Mouse (Mus musculus) common myeloid progenitor, adult 5-6 weeks (primary cell): ENCODE measurements around the gene Ifit1bl1. TPM values are rescaled to one million over a fixed set of nuclear protein-coding genes. Genes with fewer than 3 reads are reported as not detected.
A peak's percentile ranks its signal among the peaks of the same experiment; 100 is the strongest.
"Not testable (repeated sequence)": the region's sequence is repeated elsewhere in the genome, so short reads cannot be mapped to it uniquely, and the experiment has no call there.

Experiments
- ATAC-seq: replicated peaks from 2 replicates; pipeline ENCODE4 v1.8.0; 2016; ENCODE audit warnings: low read depth, mild to moderate bottlenecking, moderate TSS enrichment, inconsistent platforms; ENCODE audit not compliant: poor library complexity, severe bottlenecking
- total RNA-seq: library from RNA; stranded (forward); fragments of 200-1000, 187-1606 nt; gene quantifications from 2 replicates; pipeline ENCODE4 v1.2.3, GENCODE M21; 2017

The Ifit1bl1 gene
- total RNA-seq, result not detected in 2 replicates

DNA sequence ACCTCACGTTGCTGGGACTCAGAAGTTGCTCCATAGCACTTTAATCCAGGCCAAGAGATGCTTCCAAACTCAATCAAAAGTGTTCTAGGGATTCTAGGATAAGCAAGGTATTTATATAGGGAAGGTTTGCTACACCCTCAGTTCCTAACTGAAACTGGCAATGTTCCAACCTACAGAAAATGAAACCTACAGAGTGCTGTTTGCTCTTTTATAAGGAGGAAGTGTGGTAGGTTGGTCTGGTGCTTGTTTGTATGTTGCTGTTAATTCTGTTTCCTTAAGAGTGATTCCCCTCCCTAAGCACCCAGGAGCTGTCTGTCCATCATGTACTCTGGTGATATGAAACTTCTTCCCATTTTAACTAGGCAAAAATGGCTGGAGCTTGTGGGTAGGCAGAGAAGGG lies at the start of gene Ifit1bl1:
Ifit1bl1 (minus strand) TSS at position 69 of the 400 bp plus-strand sequence.
- ATAC-seq, result peak; percentile 72

DNA sequence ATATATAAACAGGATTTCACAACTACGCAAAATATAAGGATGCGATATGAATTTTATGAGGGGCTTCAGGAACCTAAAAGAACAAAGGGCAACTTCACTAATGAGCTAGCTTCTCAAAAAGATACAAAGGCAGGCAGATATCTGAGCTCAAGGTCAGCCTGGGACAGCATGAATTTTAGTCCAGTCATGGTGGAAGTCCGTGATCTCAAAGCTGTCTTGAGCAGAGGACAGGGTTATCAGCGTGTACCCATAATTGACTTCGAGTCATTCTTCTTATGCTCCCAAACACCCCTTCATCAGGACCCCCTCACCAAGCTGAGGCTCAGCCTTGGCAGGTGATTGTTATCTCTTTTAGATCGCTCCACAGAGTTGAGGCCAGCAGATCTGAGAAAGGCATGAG lies 49.2 kb upstream of the Ifit1bl1 start:
- ATAC-seq, result no peak

DNA sequence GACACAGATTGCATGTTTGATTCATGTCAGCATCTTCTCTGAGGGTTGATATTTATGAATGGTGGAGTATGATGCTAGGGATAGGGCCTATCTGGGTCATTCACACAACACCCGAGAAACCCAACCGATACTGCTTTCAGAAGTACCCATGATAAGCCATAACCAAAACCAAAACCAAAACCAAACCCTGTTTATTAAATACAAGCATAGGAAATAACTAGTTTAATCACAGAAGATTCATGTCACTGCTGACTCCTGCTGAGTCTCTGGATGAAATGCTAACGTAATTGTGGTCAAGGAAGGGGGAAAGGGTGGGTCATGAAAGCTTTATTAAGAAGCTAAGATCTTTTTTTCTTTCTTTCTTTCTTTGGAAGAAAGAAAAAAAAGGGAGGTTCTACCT lies 48.5 kb upstream of the Ifit1bl1 start:
- ATAC-seq, result peak; percentile 60

DNA sequence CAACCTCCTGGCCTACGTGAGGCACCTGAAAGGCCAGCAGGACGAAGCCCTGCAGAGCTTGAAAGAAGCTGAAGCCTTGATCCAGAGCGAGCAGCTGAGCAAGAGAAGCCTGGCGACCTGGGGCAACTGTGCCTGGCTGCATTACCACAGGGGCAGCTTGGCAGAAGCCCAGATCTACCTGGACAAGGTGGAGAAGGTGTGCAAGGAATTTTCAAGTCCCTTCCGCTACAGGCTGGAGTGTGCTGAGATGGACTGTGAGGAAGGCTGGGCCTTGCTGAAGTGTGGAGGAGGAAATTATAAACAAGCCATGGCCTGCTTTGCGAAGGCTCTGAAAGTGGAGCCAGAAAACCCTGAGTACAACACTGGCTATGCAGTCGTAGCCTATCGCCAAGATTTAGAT lies 45.9 kb upstream of the Ifit1bl1 start:
- not testable (repeated sequence) for ATAC-seq

DNA sequence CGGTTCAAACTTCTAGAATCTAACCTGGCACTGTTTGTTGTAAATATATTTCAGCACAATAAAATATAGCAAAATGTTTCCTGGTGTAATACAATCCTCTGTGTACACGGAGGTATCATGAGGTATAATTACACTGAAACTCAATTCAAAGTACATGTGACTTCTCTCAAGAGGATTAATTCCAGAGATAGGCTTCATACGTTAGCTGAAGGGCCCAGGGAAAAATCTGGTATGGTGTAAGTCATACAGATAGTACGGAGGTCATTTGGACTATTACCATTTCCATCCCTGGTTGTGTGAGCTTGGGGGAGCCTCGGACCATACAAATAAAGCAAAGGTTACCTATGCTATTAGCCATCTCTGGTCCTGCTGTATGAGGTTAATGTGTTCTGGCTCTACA lies 40.9 kb upstream of the Ifit1bl1 start:
- no peak for ATAC-seq

GRCm38 (mm10) chr19:34640623-34641022 lies 38.9 kb upstream of the Ifit1bl1 start, which contains the start of the genes Ifit1bl2 and Ifit1:
TSS of gene Ifit1bl2 (minus strand) at chr19:34640743.
TSS of gene Ifit1 (plus strand) at chr19:34640871.
- peak; percentile 83 for ATAC-seq

- peak; percentile 83 for ATAC-seq
Measured at GRCm38 (mm10) chr19:34636933-34637557, 35.3 kb upstream of the Ifit1bl1 start.

DNA sequence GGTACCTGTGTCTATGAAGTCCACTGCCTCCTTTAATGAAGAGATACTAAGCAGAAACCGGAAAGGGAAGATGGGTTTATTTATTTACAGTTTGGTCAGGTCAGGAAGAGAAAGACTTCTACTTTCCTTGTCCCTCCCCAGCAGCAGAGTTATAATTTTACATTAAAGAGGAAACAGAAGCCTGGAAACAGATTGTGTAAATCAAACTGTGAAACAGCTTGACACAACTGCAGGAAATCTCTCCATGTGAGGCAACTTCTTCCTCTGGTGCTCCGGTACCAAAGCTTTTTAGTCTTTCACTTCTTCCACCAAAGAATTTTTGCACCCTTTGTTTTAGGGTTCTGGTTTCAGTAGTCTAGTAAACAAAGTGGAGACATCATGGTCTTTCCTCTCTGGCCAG lies 31.7 kb upstream of the Ifit1bl1 start:
- ATAC-seq, result no peak

GRCm38 (mm10) chr19:34631487-34631886 lies 29.7 kb upstream of the Ifit1bl1 start:
- ATAC-seq, result no peak

GRCm38 (mm10) chr19:34627496-34627895 lies 25.7 kb upstream of the Ifit1bl1 start:
- ATAC-seq, result no peak

DNA sequence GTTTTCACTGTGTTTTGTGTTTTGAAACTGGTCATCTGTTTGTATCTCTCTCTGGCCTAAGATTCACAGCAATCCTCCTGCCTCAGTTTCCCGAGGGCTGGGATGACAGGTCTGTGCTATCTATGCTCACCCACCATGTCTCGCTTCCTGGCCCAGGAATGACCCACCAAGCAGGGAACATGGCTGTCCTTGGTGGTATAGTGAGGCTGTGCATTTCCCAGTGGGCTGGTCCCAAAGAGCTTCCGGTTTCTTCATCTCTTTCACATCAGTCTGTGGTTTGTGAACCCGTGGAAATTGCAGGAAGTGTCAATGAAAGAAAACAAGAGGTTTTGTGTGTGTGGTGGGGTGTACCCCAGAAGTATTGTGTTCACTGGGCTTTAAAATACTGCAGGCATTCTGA lies 22.9 kb upstream of the Ifit1bl1 start:
- no peak for ATAC-seq

GRCm38 (mm10) chr19:34623781-34624180 lies 22.0 kb upstream of the Ifit1bl1 start:
- ATAC-seq, result no peak

GRCm38 (mm10) chr19:34620871-34621270 lies 19.1 kb upstream of the Ifit1bl1 start:
- no peak for ATAC-seq

GRCm38 (mm10) chr19:34612243-34613001 lies 10.7 kb upstream of the Ifit1bl1 start:
- not testable (repeated sequence) for ATAC-seq

GRCm38 (mm10) chr19:34610118-34610517 lies 8.4 kb upstream of the Ifit1bl1 start:
- not testable (repeated sequence) for ATAC-seq

GRCm38 (mm10) chr19:34607237-34608051 lies 5.7 kb upstream of the Ifit1bl1 start, which contains the start of gene Ifit3b:
TSS of gene Ifit3b (plus strand) at chr19:34607970.
- peak; percentile 91 for ATAC-seq

- no peak for ATAC-seq
Measured at GRCm38 (mm10) chr19:34605472-34605871, 3.7 kb upstream of the Ifit1bl1 start.

- peak; percentile 55; the same call in 1 of the 2 replicates for ATAC-seq
Measured at GRCm38 (mm10) chr19:34599250-34599649, 2.5 kb downstream of the Ifit1bl1 start.

DNA sequence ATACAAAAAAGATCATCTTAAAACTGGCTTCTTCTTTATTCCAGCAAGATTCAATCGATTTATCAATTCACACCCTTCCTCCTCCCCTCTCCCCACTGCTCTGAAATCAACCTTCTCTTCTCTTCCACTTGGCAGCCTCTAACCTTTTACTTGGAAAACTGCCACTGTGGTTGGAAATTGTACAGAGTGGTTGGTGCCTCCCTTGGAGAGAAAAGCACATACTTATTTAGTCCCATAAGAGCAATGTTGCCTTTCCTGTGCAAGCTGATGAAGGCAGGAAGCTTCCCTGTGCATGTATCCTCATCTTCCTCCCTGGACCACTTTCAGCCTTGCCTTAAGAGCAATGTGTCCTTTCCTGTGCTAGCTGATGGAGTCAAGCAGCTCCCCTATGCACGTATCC lies 3.4 kb downstream of the Ifit1bl1 start:
- no peak for ATAC-seq

DNA sequence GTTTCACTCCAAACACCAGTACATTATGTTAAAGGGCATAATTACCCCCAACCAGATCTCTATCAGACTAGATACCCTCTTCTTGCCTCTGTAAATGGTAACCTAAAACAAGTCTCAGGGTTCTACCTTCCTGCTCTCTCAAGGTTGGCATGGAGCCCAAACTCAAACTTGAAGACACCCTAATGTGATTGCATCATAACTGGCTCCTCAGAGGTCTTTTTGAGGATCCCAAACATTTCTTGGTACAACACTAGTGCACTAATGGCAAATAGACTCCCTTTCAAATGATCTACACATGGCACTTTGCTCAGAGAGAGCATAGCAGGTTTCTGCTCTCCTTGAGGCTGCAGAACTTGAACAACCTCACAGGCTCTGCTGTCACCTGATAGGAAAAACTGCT lies 4.9 kb downstream of the Ifit1bl1 start:
- ATAC-seq, result no peak

DNA sequence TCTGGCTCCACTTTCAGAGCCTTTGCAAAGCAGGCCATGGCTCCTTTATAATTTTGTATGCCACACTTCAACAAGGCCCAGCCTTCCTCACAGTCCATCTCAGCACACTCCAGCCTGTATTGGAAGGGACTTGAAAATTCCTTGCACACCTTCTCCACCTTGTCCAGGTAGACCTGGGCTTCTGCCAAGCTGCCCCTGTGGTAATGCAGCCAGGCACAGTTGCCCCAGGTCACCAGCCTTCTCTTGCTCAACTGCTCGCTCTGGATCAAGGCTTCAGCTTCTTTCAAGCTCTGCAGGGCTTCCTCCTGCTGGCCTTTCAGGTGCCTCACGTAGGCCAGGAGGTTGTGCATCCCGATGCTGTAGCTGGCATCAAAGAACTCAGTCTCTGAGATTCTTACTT lies 7.2 kb downstream of the Ifit1bl1 start:
- ATAC-seq, result not testable (repeated sequence)
